Mouse (Mus musculus) common myeloid progenitor, adult 5-6 weeks (primary cell): Measurements from ENCODE around the gene Ilvbl. TPM values are rescaled to one million over a fixed set of nuclear protein-coding genes. Genes with fewer than 3 reads are reported as not detected.
A peak's percentile ranks its signal among the peaks of the same experiment; 100 is the strongest.
"Not testable (repeated sequence)": the region's sequence is repeated elsewhere in the genome, so short reads cannot be mapped to it uniquely, and the experiment has no call there.

Experiments used
- ATAC-seq: replicated peaks from 2 replicates; pipeline ENCODE4 v1.8.0; 2016; ENCODE audit warnings: low read depth, mild to moderate bottlenecking, moderate TSS enrichment, inconsistent platforms; ENCODE audit not compliant: poor library complexity, severe bottlenecking
- total RNA-seq: library from RNA; stranded (forward); fragments of 200-1000, 187-1606 nt; gene quantifications from 2 replicates; pipeline ENCODE4 v1.2.3, GENCODE M21; 2017

Ilvbl gene
- total RNA-seq, 1 experiment from 2014 or later, result 15.2 TPM

DNA sequence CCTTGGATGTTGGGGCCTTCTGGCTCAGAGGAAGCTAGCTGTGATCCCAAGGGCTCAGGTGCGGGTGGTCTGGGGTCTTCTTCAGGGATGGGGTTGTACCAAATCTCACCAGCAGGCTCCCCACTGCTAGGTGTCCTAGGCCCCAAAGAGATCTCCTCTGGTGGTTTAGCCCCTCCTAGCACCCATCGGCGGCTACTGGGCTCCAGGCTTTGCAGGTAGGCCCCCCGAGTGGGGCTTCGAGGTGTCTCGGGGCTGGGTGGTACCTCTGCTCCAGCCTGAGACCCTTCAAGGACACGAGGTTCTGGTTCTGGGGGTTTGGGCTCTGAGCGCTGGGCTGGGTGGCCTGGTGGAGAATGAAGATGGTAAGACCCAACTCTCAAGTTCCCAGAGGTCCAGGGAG lies 15.8 kb downstream of the Ilvbl start:
- ATAC-seq, result no peak

DNA sequence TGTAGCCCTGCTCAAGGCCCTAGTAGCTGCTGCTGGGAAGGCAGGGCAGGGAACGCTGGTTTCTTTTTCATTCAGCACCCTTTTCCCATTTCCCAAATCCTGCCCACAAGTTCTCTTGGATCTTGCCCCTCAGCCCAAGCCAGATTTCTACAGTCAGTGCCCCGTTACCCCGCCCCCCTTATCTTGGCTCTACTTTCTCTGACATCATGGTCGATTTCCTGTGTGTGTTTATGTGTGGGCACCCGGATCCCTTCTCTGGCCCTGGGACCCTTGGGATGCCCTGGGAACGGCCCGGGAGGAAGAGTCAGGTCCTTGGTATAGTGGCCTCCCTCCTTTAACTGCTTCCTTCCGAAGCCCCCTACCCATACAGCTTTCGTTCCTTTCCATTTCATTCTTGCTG lies 16.6 kb downstream of the Ilvbl start:
- peak; percentile 55 for ATAC-seq

- peak; percentile 57 for ATAC-seq
Observed at GRCm38 (mm10) chr10:78591406-78592328, 17.5 kb downstream of the Ilvbl start, which contains the start of gene Syde1. Syde1 (minus strand) TSS chr10:78591964.

DNA sequence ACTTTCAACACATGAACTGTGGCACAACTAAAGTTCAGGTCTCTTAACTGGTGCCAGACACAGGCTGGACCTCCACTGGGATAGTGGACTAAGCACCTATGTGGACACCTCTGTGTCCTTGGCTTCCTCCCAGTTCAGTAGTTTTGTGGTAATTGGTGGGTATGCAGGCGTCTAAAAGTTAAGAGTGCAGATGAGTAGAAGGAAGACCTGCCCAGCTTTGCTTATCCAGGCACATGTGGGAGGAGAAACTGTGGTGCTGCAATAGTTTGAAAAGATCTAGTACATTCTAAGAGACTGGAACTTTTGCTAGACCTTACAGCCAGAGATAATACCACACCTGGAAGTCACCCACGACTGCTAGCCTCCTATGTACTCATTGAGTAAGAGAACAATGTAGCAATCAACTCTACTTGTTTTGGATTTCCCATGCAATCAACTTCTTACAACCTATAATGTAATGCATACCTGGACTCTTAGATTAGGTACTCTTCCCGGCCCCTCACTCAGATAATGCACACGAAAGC lies 18.8 kb downstream of the Ilvbl start:
- ATAC-seq, result no peak

DNA sequence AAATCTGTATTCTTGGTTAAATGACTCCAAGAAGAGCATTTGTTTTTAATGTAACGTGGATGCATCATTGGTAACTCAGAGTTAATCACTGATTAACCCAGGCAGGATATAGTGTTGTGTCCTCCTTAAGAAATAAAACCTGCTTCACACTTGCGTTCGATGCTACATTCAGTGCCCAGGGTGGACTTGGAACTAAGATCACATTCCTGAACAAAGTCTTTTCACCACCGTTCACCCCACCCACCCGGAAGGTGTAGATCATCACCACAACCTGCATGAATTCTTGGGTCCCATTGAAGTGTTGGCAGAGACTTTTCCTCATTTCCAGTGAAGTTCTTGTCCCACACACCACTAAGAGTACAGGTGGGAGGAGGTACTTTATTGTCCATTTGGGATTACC lies 19.6 kb downstream of the Ilvbl start:
- no peak for ATAC-seq

GRCm38 (mm10) chr10:78594157-78594556 lies 20.0 kb downstream of the Ilvbl start:
- ATAC-seq, result no peak

- no peak for ATAC-seq
Observed at GRCm38 (mm10) chr10:78594566-78594965, 20.4 kb downstream of the Ilvbl start.

- no peak for ATAC-seq
Observed at GRCm38 (mm10) chr10:78599865-78600264, 25.7 kb downstream of the Ilvbl start.

GRCm38 (mm10) chr10:78605080-78605479 lies 30.9 kb downstream of the Ilvbl start:
- ATAC-seq, result peak; percentile 91

DNA sequence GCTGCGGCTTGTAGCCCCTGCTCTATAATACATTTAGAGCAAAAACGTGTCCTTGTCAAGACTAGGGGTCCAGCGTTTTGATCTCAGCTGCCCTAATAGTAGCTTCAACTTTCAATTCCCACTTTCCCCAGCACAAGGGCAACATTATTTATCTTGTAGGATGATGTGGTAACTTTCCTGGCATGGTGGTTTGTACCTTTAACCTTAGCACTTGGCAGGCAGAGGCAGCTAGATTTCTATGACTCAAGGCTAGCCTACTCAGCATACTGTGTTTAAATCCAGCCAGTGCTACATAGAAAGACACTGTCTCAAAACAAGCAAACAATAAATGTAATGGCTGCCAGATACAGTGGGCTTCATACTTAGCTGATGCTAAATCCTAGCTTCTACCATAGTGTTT lies 33.5 kb downstream of the Ilvbl start:
- ATAC-seq, result no peak

- no peak for ATAC-seq
Observed at GRCm38 (mm10) chr10:78617974-78618373, 43.8 kb downstream of the Ilvbl start, which contains the start of gene Olfr1357. Olfr1357 (minus strand) TSS chr10:78618074.

- not testable (repeated sequence) for ATAC-seq
Observed at GRCm38 (mm10) chr10:78623143-78623542, 49.0 kb downstream of the Ilvbl start.

GRCm38 (mm10) chr10:78630194-78630593 lies 56.0 kb downstream of the Ilvbl start:
- ATAC-seq, result no peak

DNA sequence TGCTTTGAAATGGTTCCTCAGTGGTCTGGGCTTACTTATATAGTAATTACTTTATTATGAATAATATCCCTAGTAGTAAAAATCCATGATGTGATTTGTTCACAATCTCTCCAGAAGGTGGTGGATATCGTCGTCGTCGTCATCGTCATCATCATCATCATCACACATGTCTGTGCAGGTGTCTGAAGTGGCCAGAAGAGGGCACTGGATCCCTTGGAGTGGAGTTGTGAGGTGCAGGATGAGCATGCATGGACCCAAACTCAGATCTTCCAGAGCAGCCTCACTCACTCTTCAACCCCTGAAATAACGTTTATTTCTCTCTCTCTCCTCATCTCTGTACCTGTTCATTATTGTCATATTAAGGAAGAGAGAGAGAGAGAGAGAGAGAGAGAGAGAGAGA lies 58.2 kb downstream of the Ilvbl start:
- ATAC-seq, result peak; percentile 86

Other genes starting within 250 kb of the Ilvbl start
- gene Agpat3, start 221.9 kb upstream of the Ilvbl start, total RNA-seq, result 8.2 and 12.7 TPM in 2 replicates
- 393 and 414 TPM in 2 replicates for gene Rrp1, start 161.3 kb upstream of the Ilvbl start, total RNA-seq
- gene Cstb, start 148.7 kb upstream of the Ilvbl start, total RNA-seq, result 41.8 and 47.5 TPM in 2 replicates
- gene Pdxk, start 109.4 kb upstream of the Ilvbl start, total RNA-seq, result 12.3 and 16.7 TPM in 2 replicates
- not detected in 2 replicates for gene Olfr1358, start 56.9 kb upstream of the Ilvbl start, total RNA-seq
- 1.9 and 2.2 TPM in 2 replicates for gene Syde1, start 17.6 kb downstream of the Ilvbl start, total RNA-seq
- not detected in 2 replicates for gene Olfr1357, start 43.7 kb downstream of the Ilvbl start, total RNA-seq
- not detected in 2 replicates for gene Casp14, start 143.9 kb downstream of the Ilvbl start, total RNA-seq
- gene Ccdc105, start 178.7 kb downstream of the Ilvbl start, total RNA-seq, result not detected in 2 replicates
- not detected in 2 replicates for gene Slc1a6, start 206.2 kb downstream of the Ilvbl start, total RNA-seq